Mouse (Mus musculus) heart, postnatal 0 days (tissue): ENCODE results near the gene Cd5l.

Experiments used
- CTCF ChIP-seq: IDR thresholded peaks from 2 replicates; pipeline ENCODE4 v1.5.1; 2016; ENCODE audit warnings: antibody characterized with exemption, control low read depth, low read depth
- EP300 ChIP-seq: IDR thresholded peaks from 2 replicates; pipeline ENCODE4 v1.6.1; 2016; ENCODE audit warnings: antibody characterized with exemption, low read depth

- no peak for TF ChIP-seq CTCF
- TF ChIP-seq EP300: no peak
These were observed 20.0 kb downstream of the Cd5l start for GRCm38 (mm10) chr3:87377719-87378118.
